In the genomic region with DNA sequence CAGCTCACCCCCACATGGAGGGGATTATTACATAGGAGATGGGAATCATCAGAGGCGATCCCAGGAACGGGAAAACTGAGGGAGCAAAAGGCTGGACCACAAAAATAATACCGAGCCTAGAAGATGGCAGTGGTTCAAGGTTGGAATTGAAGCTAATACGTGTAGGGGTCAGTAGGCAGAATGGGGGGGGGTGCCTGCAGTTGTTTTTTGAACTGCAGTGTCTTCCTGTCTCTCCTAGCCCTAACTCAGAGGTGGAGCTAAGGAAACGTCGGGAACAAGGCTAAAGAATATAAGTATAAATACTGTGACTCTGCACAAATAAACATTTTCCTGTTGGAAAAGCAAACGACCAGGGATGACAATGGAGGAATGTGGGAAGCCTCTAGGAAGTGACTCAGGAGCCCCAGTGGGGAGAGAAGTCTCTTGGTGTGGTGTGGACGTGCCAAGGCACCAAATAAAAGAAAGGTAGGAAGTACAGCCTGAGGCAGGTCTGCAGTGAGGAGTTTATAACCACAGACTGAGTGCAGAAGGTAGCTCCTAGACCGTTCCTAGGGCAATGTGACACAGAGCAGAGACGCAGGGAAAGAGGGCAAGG, we compare ENCODE assay signal across 13 mouse cellular contexts. TPM values are rescaled to one million over a fixed set of nuclear protein-coding genes. Genes with fewer than 3 reads are reported as not detected.
DNase-seq lines count a peak whose midpoint lies in the region; ATAC-seq and TF ChIP-seq lines count a peak whose summit lies in the region.
"Had no signal": no experiment of that assay in that cellular context is flagged by ENCODE, and none has a peak within 500 bp of the region (broad histone marks: within the 10 kb centered on the region; RNA-seq: fewer than 3 reads in every experiment).

No protein-coding gene starts in this region.

- no peaks in the 10 kb centered on the region for H3K9me3 ChIP-seq in heart, embryonic 11.5 days (replicated peaks; ENCODE audit: control insufficient read depth, low read length)
- H3K9me3 ChIP-seq in kidney, embryonic 14.5 days (ENCODE audit: control insufficient read depth, low read length): no peaks in the 10 kb centered on the region
- no peaks in the 10 kb centered on the region for H3K9me3 ChIP-seq in intestine, postnatal 0 days (ENCODE audit: control insufficient read depth)
- no peaks in the 10 kb centered on the region for H3K9me3 ChIP-seq in lung, postnatal 0 days (ENCODE audit: low read length)

- H3K27ac ChIP-seq in heart, embryonic 11.5 days (ENCODE audit: low read depth, low read length): no peak overlapping the region
- peak overlapping the region; percentile 30; the same call in 1 of the 2 replicates for H3K27ac ChIP-seq in kidney, embryonic 14.5 days (ENCODE audit: low read depth, low read length)
- peak overlapping the region; percentile 50 for H3K27ac ChIP-seq in intestine, postnatal 0 days (ENCODE audit: low read depth, low read length)
- peak overlapping the region; percentile 68 for H3K27ac ChIP-seq in lung, postnatal 0 days (ENCODE audit: low read length)

- no peak for ATAC-seq in heart, embryonic 11.5 days (replicated peaks; ENCODE audit: insufficient number of reproducible peaks, low FRiP score, low TSS enrichment)
- ATAC-seq in kidney, embryonic 14.5 days (ENCODE audit: low FRiP score, low TSS enrichment): no peak
- no peak for ATAC-seq in intestine, postnatal 0 days
- ATAC-seq in lung, postnatal 0 days: peak; percentile 40

- H3K27me3 ChIP-seq in heart, embryonic 11.5 days (ENCODE audit: control insufficient read depth, insufficient read depth, low read length): no peaks in the 10 kb centered on the region
- no peaks in the 10 kb centered on the region for H3K27me3 ChIP-seq in kidney, embryonic 14.5 days (ENCODE audit: control insufficient read depth, insufficient read depth, low read length)
- no peaks in the 10 kb centered on the region for H3K27me3 ChIP-seq in intestine, postnatal 0 days (replicated peaks; ENCODE audit: control insufficient read depth, insufficient read depth, low read length)
- H3K27me3 ChIP-seq in lung, postnatal 0 days (replicated peaks; ENCODE audit: insufficient read depth, low read length): no peaks in the 10 kb centered on the region

- peak; percentile 65 for TF ChIP-seq EP300 in lung, postnatal 0 days (IDR thresholded peaks at IDR 0.05)

- no peak overlapping the region for H3K4me2 ChIP-seq in heart, embryonic 11.5 days
- no peak overlapping the region for H3K4me2 ChIP-seq in kidney, embryonic 14.5 days (replicated peaks; ENCODE audit: low read depth, low read length)
- H3K4me2 ChIP-seq in intestine, postnatal 0 days (replicated peaks; ENCODE audit: low read depth): no peak overlapping the region
- H3K4me2 ChIP-seq in lung, postnatal 0 days (replicated peaks; ENCODE audit: low read depth, low read length): 0 out of 2 replicates have a peak overlapping the region, but pooled peaks have one; percentile 11
- H3K4me2 ChIP-seq: hindbrain, embryonic 14.5 days had no signal

- peak; percentile 90 for DNase-seq in heart, adult 11 months
- DNase-seq in kidney, adult 11 months: no peak
- DNase-seq in lung, postnatal 0 days (ENCODE audit: low spot score): peak; percentile 46
- DNase-seq in MN1 (ENCODE audit: low spot score): no peak
- DNase-seq in frontal cortex, postnatal 14 days (ENCODE audit: low spot score in 2 of 2): no peak
- DNase-seq: cerebellum, adult 8-10 months; embryo, embryonic 11 days; thymus, postnatal 4 days had no signal

- WGBS in heart, embryonic 11.5 days (ENCODE audit: insufficient replicate concordance): 58% methylated on average over 10 of the region's 10 CpGs
- WGBS in kidney, embryonic 14.5 days: 46% methylated on average over 10 of the region's 10 CpGs
- 44% methylated on average over 10 of the region's 10 CpGs for WGBS in intestine, postnatal 0 days
- 36% methylated on average over 10 of the region's 10 CpGs for whole genome bisulfite sequencing in lung, postnatal 0 days

- no peak overlapping the region for H3K4me3 ChIP-seq in heart, embryonic 11.5 days (ENCODE audit: low read depth, low read length)
- no peak overlapping the region for H3K4me3 ChIP-seq in kidney, embryonic 14.5 days (ENCODE audit: low read length)
- no peak overlapping the region for H3K4me3 ChIP-seq in intestine, postnatal 0 days (ENCODE audit: low read depth, low read length)
- no peak overlapping the region for H3K4me3 ChIP-seq in lung, postnatal 0 days (ENCODE audit: low read depth, low read length)

- H3K9ac ChIP-seq in heart, embryonic 11.5 days (ENCODE audit: low read depth, low read length): no peak overlapping the region
- no peak overlapping the region for H3K9ac ChIP-seq in kidney, embryonic 14.5 days (ENCODE audit: low read depth, low read length)
- H3K9ac ChIP-seq in intestine, postnatal 0 days (ENCODE audit: low read depth, low read length): no peak overlapping the region
- H3K9ac ChIP-seq in lung, postnatal 0 days (replicated peaks; ENCODE audit: low read depth): no peak overlapping the region
- H3K9ac ChIP-seq: hindbrain, embryonic 14.5 days had no signal

- no peak for TF ChIP-seq CTCF in intestine, postnatal 0 days (IDR thresholded peaks at IDR 0.05; ENCODE audit: low read depth)
- TF ChIP-seq CTCF in lung, postnatal 0 days (IDR thresholded peaks at IDR 0.05): no peak

- no peaks in the 10 kb centered on the region for H3K36me3 ChIP-seq in heart, embryonic 11.5 days (ENCODE audit: control insufficient read depth, insufficient read depth, low read length)
- no peaks in the 10 kb centered on the region for H3K36me3 ChIP-seq in kidney, embryonic 14.5 days (ENCODE audit: control insufficient read depth, insufficient read depth, low read length)
- no peaks in the 10 kb centered on the region for H3K36me3 ChIP-seq in intestine, postnatal 0 days (ENCODE audit: control insufficient read depth, insufficient read depth)
- no peaks in the 10 kb centered on the region for H3K36me3 ChIP-seq in lung, postnatal 0 days (ENCODE audit: insufficient read depth, low read length)

- peaks cover 19% of the 10 kb centered on the region for H3K4me1 ChIP-seq in heart, embryonic 11.5 days (ENCODE audit: control insufficient read depth, insufficient read depth, low read length)
- H3K4me1 ChIP-seq in kidney, embryonic 14.5 days (ENCODE audit: control insufficient read depth, insufficient read depth, low read length): peaks cover 22% of the 10 kb centered on the region; the same call in 1 of the 2 replicates
- H3K4me1 ChIP-seq in intestine, postnatal 0 days (replicated peaks; ENCODE audit: control insufficient read depth, insufficient read depth, low read length): peaks cover 6% of the 10 kb centered on the region; the same call in 1 of the 2 replicates
- 0 out of 2 replicates have a peak, but pooled peaks cover 3% of the 10 kb centered on the region for H3K4me1 ChIP-seq in lung, postnatal 0 days (ENCODE audit: insufficient read depth, low read depth, low read length)

RNA-seq across cellular contexts. Expression of a gene that starts 1.3 kb away (rescaled TPM):
- 4.6 and 6.0 TPM in 2 replicates for polyA plus RNA-seq in heart, embryonic 11.5 days (2014; fragmentation: Nextera tagmentation; extraction: Ambion mirVana)
- 2.8 and 3.3 TPM in 2 replicates for polyA plus RNA-seq in kidney, embryonic 14.5 days (2014; fragmentation: Nextera tagmentation; extraction: Ambion mirVana)
- 9.3 and 11.3 TPM in 2 replicates for polyA plus RNA-seq in intestine, postnatal 0 days (2015; fragmentation: Nextera tagmentation; extraction: Ambion mirVana)
- 4.5 and 6.2 TPM in 2 replicates for polyA plus RNA-seq in lung, postnatal 0 days (2015; fragmentation: Nextera tagmentation; extraction: Ambion mirVana)
- polyA plus RNA-seq: liver, adult 2 months had no signal

Comparison
In these comparisons a context has a peak if more than half of its experiments do, and no peak if none do; other contexts are left out.
1. DNase-seq: peak in heart, adult 11 months (single experiment) and lung, postnatal 0 days (single experiment); none in kidney, adult 11 months (single experiment), MN1 (single experiment) and frontal cortex, postnatal 14 days (0 of 2).